Mouse (Mus musculus): ENCODE measurements around the gene Plscr5. TPM values are rescaled to one million over a fixed set of nuclear protein-coding genes. Genes with fewer than 3 reads are reported as not detected.

Gene Plscr5
- polyA plus RNA-seq, 1 experiment: not detected

GRCm38 (mm10) chr9:92204397-92204796 is 11.7 kb downstream of the Plscr5 start:
- TF ChIP-seq TAL1 (IDR thresholded peaks at IDR 0.05; ENCODE audit: low read length): no peak
- no peak for TF ChIP-seq GATA1 (IDR thresholded peaks at IDR 0.05; ENCODE audit: low read length)
- H3K4me1 ChIP-seq (ENCODE audit: control insufficient read depth): no peaks in the 10 kb centered on the region
- no peaks in the 10 kb centered on the region for H3K36me3 ChIP-seq (ENCODE audit: control insufficient read depth)
- no peak overlapping the region for H3K4me3 ChIP-seq (replicated peaks)
- H3K27me3 ChIP-seq (ENCODE audit: control insufficient read depth): no peaks in the 10 kb centered on the region
- no peaks in the 10 kb centered on the region for H3K9me3 ChIP-seq (ENCODE audit: control insufficient read depth, low read length)

GRCm38 (mm10) chr9:92207307-92207706 is 14.6 kb downstream of the Plscr5 start:
- Histone ChIP-seq H3K4me3 (replicated peaks) (no peak overlapping the region), H3K9me3 (ENCODE audit: control insufficient read depth, low read length) (no peaks in the 10 kb centered on the region), H3K36me3 (ENCODE audit: control insufficient read depth) (no peaks in the 10 kb centered on the region), H3K4me1 (ENCODE audit: control insufficient read depth) (no peaks in the 10 kb centered on the region), H3K27me3 (ENCODE audit: control insufficient read depth) (no peaks in the 10 kb centered on the region)
- TF ChIP-seq GATA1 (IDR thresholded peaks at IDR 0.05; ENCODE audit: low read length): no peak
- no peak for TF ChIP-seq TAL1 (IDR thresholded peaks at IDR 0.05; ENCODE audit: low read length)

GRCm38 (mm10) chr9:92207757-92208156 is 15.0 kb downstream of the Plscr5 start:
- Histone ChIP-seq H3K9me3 (ENCODE audit: control insufficient read depth, low read length) (no peaks in the 10 kb centered on the region), H3K4me1 (ENCODE audit: control insufficient read depth) (no peaks in the 10 kb centered on the region), H3K36me3 (ENCODE audit: control insufficient read depth) (no peaks in the 10 kb centered on the region), H3K27me3 (ENCODE audit: control insufficient read depth) (no peaks in the 10 kb centered on the region), H3K4me3 (replicated peaks) (no peak overlapping the region)
- TF ChIP-seq GATA1 (IDR thresholded peaks at IDR 0.05; ENCODE audit: low read length) (no peak), TAL1 (IDR thresholded peaks at IDR 0.05; ENCODE audit: low read length) (no peak)

GRCm38 (mm10) chr9:92209850-92210249 is 17.1 kb downstream of the Plscr5 start:
- Histone ChIP-seq H3K4me3 (replicated peaks) (no peak overlapping the region), H3K9me3 (ENCODE audit: control insufficient read depth, low read length) (no peaks in the 10 kb centered on the region), H3K36me3 (ENCODE audit: control insufficient read depth) (no peaks in the 10 kb centered on the region), H3K27me3 (ENCODE audit: control insufficient read depth) (no peaks in the 10 kb centered on the region), H3K4me1 (ENCODE audit: control insufficient read depth) (no peaks in the 10 kb centered on the region)
- TF ChIP-seq TAL1 (IDR thresholded peaks at IDR 0.05; ENCODE audit: low read length): no peak
- TF ChIP-seq GATA1 (IDR thresholded peaks at IDR 0.05; ENCODE audit: low read length): no peak

GRCm38 (mm10) chr9:92210386-92210967 is 17.7 kb downstream of the Plscr5 start:
- Histone ChIP-seq H3K9me3 (ENCODE audit: control insufficient read depth, low read length) (no peaks in the 10 kb centered on the region), H3K36me3 (ENCODE audit: control insufficient read depth) (no peaks in the 10 kb centered on the region), H3K4me3 (replicated peaks) (no peak overlapping the region), H3K4me1 (ENCODE audit: control insufficient read depth) (no peaks in the 10 kb centered on the region), H3K27me3 (ENCODE audit: control insufficient read depth) (no peaks in the 10 kb centered on the region)
- TF ChIP-seq GATA1 (IDR thresholded peaks at IDR 0.05; ENCODE audit: low read length) (no peak), TAL1 (IDR thresholded peaks at IDR 0.05; ENCODE audit: low read length) (no peak)

- no peak for TF ChIP-seq GATA1 (IDR thresholded peaks at IDR 0.05; ENCODE audit: low read length)
- no peak for TF ChIP-seq TAL1 (IDR thresholded peaks at IDR 0.05; ENCODE audit: low read length)
- Histone ChIP-seq H3K4me3 (replicated peaks) (no peak overlapping the region), H3K9me3 (ENCODE audit: control insufficient read depth, low read length) (no peaks in the 10 kb centered on the region), H3K27me3 (ENCODE audit: control insufficient read depth) (no peaks in the 10 kb centered on the region), H3K4me1 (ENCODE audit: control insufficient read depth) (no peaks in the 10 kb centered on the region), H3K36me3 (ENCODE audit: control insufficient read depth) (no peaks in the 10 kb centered on the region)
These were observed 18.3 kb downstream of the Plscr5 start for GRCm38 (mm10) chr9:92211048-92211447.

GRCm38 (mm10) chr9:92217484-92217883 is 24.7 kb downstream of the Plscr5 start:
- no peak overlapping the region for H3K4me3 ChIP-seq (replicated peaks)
- H3K9me3 ChIP-seq (ENCODE audit: control insufficient read depth, low read length): no peaks in the 10 kb centered on the region
- no peaks in the 10 kb centered on the region for H3K4me1 ChIP-seq (ENCODE audit: control insufficient read depth)
- no peaks in the 10 kb centered on the region for H3K27me3 ChIP-seq (ENCODE audit: control insufficient read depth)
- TF ChIP-seq TAL1 (IDR thresholded peaks at IDR 0.05; ENCODE audit: low read length): no peak
- TF ChIP-seq GATA1 (IDR thresholded peaks at IDR 0.05; ENCODE audit: low read length): no peak
- no peaks in the 10 kb centered on the region for H3K36me3 ChIP-seq (ENCODE audit: control insufficient read depth)

- Histone ChIP-seq H3K27me3 (ENCODE audit: control insufficient read depth) (no peaks in the 10 kb centered on the region), H3K36me3 (ENCODE audit: control insufficient read depth) (no peaks in the 10 kb centered on the region), H3K4me1 (ENCODE audit: control insufficient read depth) (no peaks in the 10 kb centered on the region), H3K9me3 (ENCODE audit: control insufficient read depth, low read length) (no peaks in the 10 kb centered on the region), H3K4me3 (replicated peaks) (no peak overlapping the region)
- TF ChIP-seq GATA1 (IDR thresholded peaks at IDR 0.05; ENCODE audit: low read length) (no peak), TAL1 (IDR thresholded peaks at IDR 0.05; ENCODE audit: low read length) (no peak)
These were observed 25.2 kb downstream of the Plscr5 start for GRCm38 (mm10) chr9:92217896-92218295.

GRCm38 (mm10) chr9:92220151-92220550 is 27.4 kb downstream of the Plscr5 start:
- H3K4me1 ChIP-seq (ENCODE audit: control insufficient read depth): no peaks in the 10 kb centered on the region
- no peaks in the 10 kb centered on the region for H3K9me3 ChIP-seq (ENCODE audit: control insufficient read depth, low read length)
- no peak for TF ChIP-seq TAL1 (IDR thresholded peaks at IDR 0.05; ENCODE audit: low read length)
- TF ChIP-seq GATA1 (IDR thresholded peaks at IDR 0.05; ENCODE audit: low read length): no peak
- H3K4me3 ChIP-seq (replicated peaks): no peak overlapping the region
- no peaks in the 10 kb centered on the region for H3K27me3 ChIP-seq (ENCODE audit: control insufficient read depth)
- no peaks in the 10 kb centered on the region for H3K36me3 ChIP-seq (ENCODE audit: control insufficient read depth)

- H3K36me3 ChIP-seq (ENCODE audit: control insufficient read depth): no peaks in the 10 kb centered on the region
- no peaks in the 10 kb centered on the region for H3K9me3 ChIP-seq (ENCODE audit: control insufficient read depth, low read length)
- H3K4me3 ChIP-seq (replicated peaks): no peak overlapping the region
- H3K27me3 ChIP-seq (ENCODE audit: control insufficient read depth): no peaks in the 10 kb centered on the region
- no peaks in the 10 kb centered on the region for H3K4me1 ChIP-seq (ENCODE audit: control insufficient read depth)
- TF ChIP-seq TAL1 (IDR thresholded peaks at IDR 0.05; ENCODE audit: low read length) (no peak), GATA1 (IDR thresholded peaks at IDR 0.05; ENCODE audit: low read length) (no peak)
These were observed 28.7 kb downstream of the Plscr5 start for GRCm38 (mm10) chr9:92221480-92221879.
